Mouse (Mus musculus) MEL (cell line): ENCODE data around the gene Ppp2r5a. TPM values are rescaled to one million over a fixed set of nuclear protein-coding genes. Genes with fewer than 3 reads are reported as not detected.

Experiments
- DNase-seq: peaks from one replicate; pipeline ENCODE4 v3.0.0; 2011; ENCODE audit warnings: low read depth, low spot score
- H3K27ac ChIP-seq: 2 replicates; pipeline ENCODE4 v1.5.1; 2012; ENCODE audit warnings: low read depth, mild to moderate bottlenecking, control low read depth, low read length, moderate library complexity; ENCODE audit not compliant: control insufficient read depth
- H3K27me3 ChIP-seq, 2 experiments: fragments of 150-350 bp in 1 of 2; sonication (generic) in 1 of 2; 2 replicates each; pipeline ENCODE4 v1.6.1; 2012; ENCODE audit warnings: low read length in 2 of 2, mild to moderate bottlenecking in 2 of 2, improper control_type of control experiment in 1 of 2, moderate library complexity in 1 of 2; ENCODE audit not compliant: insufficient read depth in 2 of 2, control insufficient read depth in 1 of 2
- H3K36me3 ChIP-seq, 2 experiments: 2 replicates each; pipeline ENCODE4 v1.6.1; 2012 to 2014; ENCODE audit warnings: low read length in 2 of 2, improper control_type of control experiment in 1 of 2, inconsistent platforms in 1 of 2, mild to moderate bottlenecking in 1 of 2; ENCODE audit not compliant: insufficient read depth in 2 of 2, control insufficient read depth in 1 of 2
- H3K4me1 ChIP-seq, 2 experiments: fragments of 150-350 bp in 1 of 2; sonication (generic) in 1 of 2; 2 replicates each; pipeline ENCODE4 v1.6.1; 2012; ENCODE audit warnings: low read length in 2 of 2, improper control_type of control experiment in 1 of 2, mild to moderate bottlenecking in 1 of 2; ENCODE audit not compliant: insufficient read depth in 2 of 2, control insufficient read depth in 1 of 2
- H3K4me3 ChIP-seq, 2 experiments: fragments of 150-350 bp in 1 of 2; sonication (generic) in 1 of 2; 2 replicates each; pipeline ENCODE4 v1.5.1; 2012; ENCODE audit warnings: low read depth in 2 of 2, low read length in 2 of 2, mild to moderate bottlenecking in 2 of 2, moderate library complexity in 2 of 2, control low read depth in 1 of 2, improper control_type of control experiment in 1 of 2; ENCODE audit not compliant: control insufficient read depth in 1 of 2, insufficient read depth in 1 of 2
- H3K79me2 ChIP-seq: 2 replicates; pipeline ENCODE4 v1.6.1; 2012; ENCODE audit warnings: mild to moderate bottlenecking, low read length, moderate library complexity; ENCODE audit not compliant: control insufficient read depth, poor library complexity, insufficient read depth
- H3K9ac ChIP-seq: 2 replicates; pipeline ENCODE4 v1.6.1; 2012; ENCODE audit warnings: low read depth, mild to moderate bottlenecking, control low read depth, low read length, moderate library complexity; ENCODE audit not compliant: control insufficient read depth, poor library complexity, severe bottlenecking
- H3K9me3 ChIP-seq: fragments of 150-350 bp; sonication (generic); replicated peaks from 2 replicates; pipeline ENCODE4 v1.6.1; 2012; ENCODE audit warnings: mild to moderate bottlenecking, low read length, improper control_type of control experiment, moderate library complexity; ENCODE audit not compliant: insufficient read depth
- BHLHE40 ChIP-seq: IDR thresholded peaks from 2 replicates; pipeline ENCODE4 v1.6.1; 2012; ENCODE audit warnings: low read depth, mild to moderate bottlenecking, inconsistent platforms, low read length, improper control_type of control experiment, borderline replicate concordance
- CHD1 ChIP-seq: IDR thresholded peaks from 2 replicates; pipeline ENCODE4 v1.6.1; 2012; ENCODE audit warnings: low read depth, mild to moderate bottlenecking, inconsistent platforms, low read length, improper control_type of control experiment
- E2F4 ChIP-seq: IDR thresholded peaks from 2 replicates; pipeline ENCODE4 v1.6.1; 2011; ENCODE audit warnings: low read depth, low read length, improper control_type of control experiment, borderline replicate concordance
- ELF1 ChIP-seq: IDR thresholded peaks from 2 replicates; pipeline ENCODE4 v1.6.1; 2014; ENCODE audit warnings: low read depth, mild to moderate bottlenecking, inconsistent platforms, low read length, improper control_type of control experiment, moderate library complexity
- EP300 ChIP-seq, 2 experiments: IDR thresholded peaks; 2 replicates each; pipeline ENCODE4 v1.6.1; 2011; ENCODE audit warnings: improper control_type of control experiment in 2 of 2, low read length in 2 of 2, low read depth in 1 of 2, mild to moderate bottlenecking in 1 of 2
- HCFC1 ChIP-seq: IDR thresholded peaks from 2 replicates; pipeline ENCODE4 v1.6.1; 2012; ENCODE audit warnings: low read depth, mild to moderate bottlenecking, inconsistent platforms, low read length, improper control_type of control experiment, moderate library complexity
- JUND ChIP-seq: IDR thresholded peaks from 2 replicates; pipeline ENCODE4 v1.6.1; 2011; ENCODE audit warnings: low read depth, mild to moderate bottlenecking, improper control_type of control experiment, low read length
- MAFK ChIP-seq: IDR thresholded peaks from 2 replicates; pipeline ENCODE4 v1.6.1; 2011; ENCODE audit warnings: low read depth, mild to moderate bottlenecking, low read length, improper control_type of control experiment, borderline replicate concordance
- MAX ChIP-seq: IDR thresholded peaks from 2 replicates; pipeline ENCODE4 v1.6.1; 2011; ENCODE audit warnings: low read length, improper control_type of control experiment
- MAZ ChIP-seq: IDR thresholded peaks from 2 replicates; pipeline ENCODE4 v1.6.1; 2012; ENCODE audit warnings: low read depth, mild to moderate bottlenecking, inconsistent platforms, low read length, improper control_type of control experiment
- MEF2A ChIP-seq: IDR thresholded peaks from 2 replicates; pipeline ENCODE4 v1.6.1; 2014; ENCODE audit warnings: low read depth, mild to moderate bottlenecking, inconsistent platforms, low read length, improper control_type of control experiment; ENCODE audit not compliant: poor library complexity, insufficient replicate concordance, severe bottlenecking; ENCODE audit errors: extremely low read depth
- MXI1 ChIP-seq: IDR thresholded peaks from 2 replicates; pipeline ENCODE4 v1.6.1; 2011; ENCODE audit warnings: mild to moderate bottlenecking, low read depth, low read length, improper control_type of control experiment
- MYB ChIP-seq: IDR thresholded peaks from 2 replicates; pipeline ENCODE4 v1.6.1; 2011; ENCODE audit warnings: mild to moderate bottlenecking, low read depth, low read length, improper control_type of control experiment
- MYC ChIP-seq: IDR thresholded peaks from 2 replicates; pipeline ENCODE4 v1.6.1; 2011; ENCODE audit warnings: low read depth, mild to moderate bottlenecking, low read length, improper control_type of control experiment, moderate library complexity
- NRF1 ChIP-seq: IDR thresholded peaks from 2 replicates; pipeline ENCODE4 v1.6.1; 2014; ENCODE audit warnings: low read depth, mild to moderate bottlenecking, inconsistent platforms, low read length, improper control_type of control experiment, moderate library complexity; ENCODE audit not compliant: poor library complexity, insufficient read depth, severe bottlenecking
- POLR2A ChIP-seq, 2 experiments: IDR thresholded peaks; 2 replicates each; pipeline ENCODE4 v1.6.1; 2011 to 2012; ENCODE audit warnings: low read length in 2 of 2, mild to moderate bottlenecking in 2 of 2, control low read depth in 1 of 2, improper control_type of control experiment in 1 of 2, low read depth in 1 of 2, moderate library complexity in 1 of 2; ENCODE audit not compliant: control insufficient read depth in 1 of 2, insufficient read depth in 1 of 2, poor library complexity in 1 of 2
- POLR2AphosphoS2 ChIP-seq: IDR thresholded peaks from 2 replicates; pipeline ENCODE4 v1.6.1; 2011; ENCODE audit warnings: low read length, improper control_type of control experiment
- RCOR1 ChIP-seq: IDR thresholded peaks from 2 replicates; pipeline ENCODE4 v1.6.1; 2012; ENCODE audit warnings: low read depth, mild to moderate bottlenecking, inconsistent platforms, low read length, improper control_type of control experiment
- SIN3A ChIP-seq: IDR thresholded peaks from 2 replicates; pipeline ENCODE4 v1.6.1; 2012; ENCODE audit warnings: low read length, improper control_type of control experiment, inconsistent platforms
- SMC3 ChIP-seq: IDR thresholded peaks from 2 replicates; pipeline ENCODE4 v1.6.1; 2011; ENCODE audit warnings: low read depth, low read length, improper control_type of control experiment
- TBP ChIP-seq: IDR thresholded peaks from 2 replicates; pipeline ENCODE4 v1.8.0; 2011; ENCODE audit warnings: low read depth, low read length, improper control_type of control experiment
- TCF12 ChIP-seq: IDR thresholded peaks from 2 replicates; pipeline ENCODE4 v1.6.1; 2014; ENCODE audit warnings: low read depth, mild to moderate bottlenecking, inconsistent platforms, low read length, improper control_type of control experiment, moderate library complexity
- UBTF ChIP-seq: IDR thresholded peaks from 2 replicates; pipeline ENCODE4 v1.6.1; 2012; ENCODE audit warnings: low read depth, mild to moderate bottlenecking, inconsistent platforms, low read length, improper control_type of control experiment, moderate library complexity, borderline replicate concordance; ENCODE audit not compliant: insufficient read depth
- USF2 ChIP-seq, 2 experiments: IDR thresholded peaks; 2 replicates each; pipeline ENCODE4 v1.6.1; 2011 to 2012; ENCODE audit warnings: improper control_type of control experiment in 2 of 2, low read length in 2 of 2, borderline replicate concordance in 1 of 2, inconsistent platforms in 1 of 2, low read depth in 1 of 2, mild to moderate bottlenecking in 1 of 2; ENCODE audit not compliant: insufficient read depth in 1 of 2
- ZC3H11A ChIP-seq: IDR thresholded peaks from 2 replicates; pipeline ENCODE4 v1.6.1; 2012; ENCODE audit warnings: low read depth, mild to moderate bottlenecking, inconsistent platforms, low read length, improper control_type of control experiment
- ZKSCAN1 ChIP-seq: IDR thresholded peaks from 2 replicates; pipeline ENCODE4 v1.6.1; 2012; ENCODE audit warnings: low read depth, mild to moderate bottlenecking, inconsistent platforms, low read length, improper control_type of control experiment, moderate library complexity
- ZMIZ1 ChIP-seq: IDR thresholded peaks from 2 replicates; pipeline ENCODE4 v1.6.1; 2012; ENCODE audit warnings: low read depth, mild to moderate bottlenecking, inconsistent platforms, low read length, improper control_type of control experiment, moderate library complexity
- polyA plus RNA-seq, 2 experiments: library from polyadenylated mRNA; stranded (reverse) in 1 of 2; unstranded in 1 of 2; fragments of >175 nt in 1 of 2; fragments of >200 nt in 1 of 2; gene quantifications; 2 replicates each; pipeline versions ENCODE4 v1.2.1 to v1.2.4; 2012; ENCODE audit warnings: low replicate concordance in 2 of 2, low read depth in 1 of 2; ENCODE audit not compliant: insufficient read length in 2 of 2, insufficient read depth in 1 of 2, missing spikeins in 1 of 2
- total RNA-seq: library from RNA; depleted of rRNA; stranded (reverse); fragments of 300-350 nt; gene quantifications from 2 replicates; pipeline ENCODE4 v1.2.3, GENCODE M21; 2012

Gene Ppp2r5a
- total and polyA plus RNA-seq, 3 experiments, result 46.6 to 48.6 TPM; not detected in 1

DNA sequence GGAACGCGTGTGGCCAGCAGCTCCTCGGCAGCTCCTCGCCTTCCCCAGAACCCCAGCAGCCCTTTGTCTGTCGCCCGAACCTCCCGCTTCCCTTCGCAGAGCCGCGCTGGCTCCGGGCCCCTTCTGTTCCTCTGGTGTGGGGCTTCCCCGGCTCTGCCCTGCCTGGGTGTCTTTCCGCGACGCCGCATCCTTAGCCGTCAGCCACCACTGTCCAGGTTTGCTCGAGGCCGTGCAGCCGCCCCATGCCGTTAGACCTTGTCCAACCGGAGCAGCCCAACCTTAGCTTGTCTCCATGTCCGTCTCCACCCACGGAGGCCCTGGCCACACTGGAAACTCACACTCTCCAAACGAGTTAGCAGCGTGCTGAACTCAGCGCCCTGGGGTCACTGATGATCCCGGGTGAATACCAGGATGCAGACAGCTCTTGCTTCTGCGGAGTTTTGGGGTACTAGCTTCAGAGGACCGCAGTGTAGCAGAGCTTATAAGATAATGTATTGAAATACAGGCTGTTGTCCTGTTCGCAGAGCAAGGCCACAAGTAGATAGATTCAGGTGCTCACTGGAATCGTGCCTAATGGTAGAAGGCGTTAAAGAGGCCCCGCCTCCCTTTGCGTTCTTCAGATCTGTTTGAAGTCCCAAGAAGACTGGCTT lies 76.7 kb downstream of the Ppp2r5a start:
- peak; percentile 86 for DNase-seq
- TF ChIP-seq MAX, result no peak
- TF ChIP-seq MXI1, result peak; percentile 39; the same call in 1 of the 2 replicates
- no peak for TF ChIP-seq MYB
- no peak for TF ChIP-seq EP300 (IDR thresholded peaks at IDR 0.05; ENCODE audit: low read depth in 1 of 2, low read length in 2 of 2)
- TF ChIP-seq SIN3A, result no peak
- TF ChIP-seq MYC, result peak; percentile 17; the same call in 1 of the 2 replicates
- TF ChIP-seq TBP, result no peak
- TF ChIP-seq MEF2A, result no peak
- no peak for TF ChIP-seq USF2 (IDR thresholded peaks at IDR 0.05; ENCODE audit: borderline replicate concordance in 1 of 2, insufficient read depth in 1 of 2, low read depth in 1 of 2, low read length in 2 of 2)
- peak in 1 of 2 experiments; percentile 17; a peak in 2 of 4 replicates for TF ChIP-seq POLR2A (IDR thresholded peaks at IDR 0.05; ENCODE audit: control insufficient read depth in 1 of 2, insufficient read depth in 1 of 2, low read depth in 1 of 2, low read length in 2 of 2, poor library complexity in 1 of 2)
- TF ChIP-seq POLR2AphosphoS2, result no peak
- no peak for TF ChIP-seq ZC3H11A
- TF ChIP-seq MAZ, result no peak
- no peak for TF ChIP-seq CHD1
- TF ChIP-seq HCFC1, result no peak
- TF ChIP-seq JUND, result no peak
- no peak for TF ChIP-seq TCF12
- TF ChIP-seq ZMIZ1, result no peak
- TF ChIP-seq, all 39 proteins: peak for 3
- Histone ChIP-seq H3K36me3 (peaks cover 3 to 23% of the 10 kb centered on the region in 2 experiments), H3K27ac (peak overlapping the region; percentile 23), H3K9ac (peak overlapping the region; percentile 75), H3K27me3 (no peaks in the 10 kb centered on the region), H3K9me3 (no peaks in the 10 kb centered on the region), H3K4me3 (peak overlapping the region; percentile 70 to 81), H3K79me2 (peaks cover 18% of the 10 kb centered on the region), H3K4me1 (peaks cover 13 to 31% of the 10 kb centered on the region in 2 experiments)

DNA sequence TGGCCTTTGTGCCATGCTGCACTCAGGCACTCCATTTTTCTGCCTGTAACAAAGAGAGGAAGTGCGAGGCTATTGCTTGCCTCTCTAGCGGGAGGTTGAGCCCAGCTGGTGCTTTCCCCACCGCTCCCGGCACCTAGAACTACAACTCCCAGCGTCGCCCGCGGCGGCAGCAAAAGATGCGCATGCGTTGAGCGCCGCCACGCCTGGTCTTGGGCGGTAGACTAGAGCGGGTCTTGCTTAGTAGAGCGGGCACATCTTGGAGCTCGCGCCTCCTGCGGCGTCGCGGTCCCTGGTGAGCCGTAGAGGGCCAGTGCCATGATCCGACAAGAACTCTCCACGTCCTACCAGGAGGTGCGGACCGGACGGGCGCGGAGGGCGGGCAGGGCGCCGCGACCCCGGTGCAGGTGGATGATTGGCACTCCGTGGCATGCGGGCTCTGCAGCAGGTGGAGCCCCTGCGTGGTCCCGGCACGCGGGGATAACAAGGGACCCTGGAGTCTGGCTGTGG lies 77.3 kb downstream of the Ppp2r5a start, which contains the start of gene Tmem206:
Gene Tmem206, plus strand, starts transcription at position 187 of the 507 bp plus-strand sequence.
- H3K4me3 ChIP-seq, result peak within 1 kb of the TSS; percentile 70 to 81
- no peaks in the 10 kb centered on the region for H3K27me3 ChIP-seq
- H3K36me3 ChIP-seq, result peaks cover 0 to 23% of the 10 kb centered on the region in 2 experiments; a peak in 3 of 4 replicates
- H3K4me1 ChIP-seq, result peaks cover 13 to 31% of the 10 kb centered on the region in 2 experiments
- peaks cover 18% of the 10 kb centered on the region for H3K79me2 ChIP-seq
- H3K9ac ChIP-seq, result peak within 1 kb of the TSS; percentile 75
- no peaks in the 10 kb centered on the region for H3K9me3 ChIP-seq
- peak within 1 kb of the TSS; percentile 41 for H3K27ac ChIP-seq
- peak; percentile 99 for DNase-seq
- TF ChIP-seq ZMIZ1 (peak; percentile 97), MXI1 (peak; percentile 78; the same call in 1 of the 2 replicates), MYC (peak; percentile 90), E2F4 (0 out of 2 replicates have a peak, but pooled peaks have one; percentile 80), MYB (no peak), EP300 (IDR thresholded peaks at IDR 0.05; ENCODE audit: low read depth in 1 of 2, low read length in 2 of 2) (peak in 1 of 2 experiments; percentile 27; a peak in 1 of 4 replicates), BHLHE40 (no peak), CHD1 (no peak), SIN3A (peak; percentile 90), ELF1 (peak; percentile 85), NRF1 (peak; percentile 100), TCF12 (peak; percentile 75), MAZ (peak; percentile 76; the same call in 1 of the 2 replicates), RCOR1 (no peak), UBTF (no peak), USF2 (IDR thresholded peaks at IDR 0.05; ENCODE audit: borderline replicate concordance in 1 of 2, insufficient read depth in 1 of 2, low read depth in 1 of 2, low read length in 2 of 2) (no peak), ZC3H11A (no peak), ZKSCAN1 (no peak), MAFK (no peak), SMC3 (no peak; the same call in 1 of the 2 replicates)
